Mouse (Mus musculus): ENCODE results near the gene Slc10a7.
"Not testable (repeated sequence)": the region's sequence is repeated elsewhere in the genome, so short reads cannot be mapped to it uniquely, and the experiment has no call there.

Gene Slc10a7

DNA sequence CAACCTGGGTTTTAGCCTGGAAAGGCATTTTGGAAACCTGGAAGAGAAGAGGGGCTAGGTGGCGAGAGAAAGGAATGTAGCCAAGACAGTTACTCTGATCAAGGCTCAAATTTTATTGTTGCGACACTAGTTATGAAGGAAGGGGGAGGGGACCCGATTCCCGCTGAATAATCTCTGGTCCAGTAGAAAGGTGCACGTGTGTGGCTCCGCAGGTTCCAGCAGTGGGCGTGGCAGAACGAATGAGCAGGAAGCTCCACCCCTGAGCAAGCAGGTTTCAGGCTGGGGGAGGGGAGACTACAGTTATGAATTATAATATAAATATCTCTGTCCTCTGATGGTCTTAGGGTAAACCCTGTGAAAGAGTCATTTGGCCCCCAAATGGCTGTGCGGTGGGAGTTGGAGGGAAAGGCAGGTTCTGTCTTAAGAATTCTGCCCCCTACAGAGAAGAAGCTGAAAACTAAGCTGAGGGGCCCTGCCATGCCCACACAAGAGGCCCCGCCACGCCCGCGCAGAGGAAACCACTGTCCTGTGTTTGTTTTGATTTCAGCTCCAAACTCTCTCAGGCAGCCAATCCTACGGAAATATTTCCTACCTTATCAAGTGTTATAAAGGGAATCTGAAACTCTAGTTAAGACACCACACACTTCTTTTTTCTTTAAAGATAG is 36.1 kb downstream of the Slc10a7 start:
- not testable (repeated sequence) for DNase-seq (ENCODE audit: low spot score)

DNA sequence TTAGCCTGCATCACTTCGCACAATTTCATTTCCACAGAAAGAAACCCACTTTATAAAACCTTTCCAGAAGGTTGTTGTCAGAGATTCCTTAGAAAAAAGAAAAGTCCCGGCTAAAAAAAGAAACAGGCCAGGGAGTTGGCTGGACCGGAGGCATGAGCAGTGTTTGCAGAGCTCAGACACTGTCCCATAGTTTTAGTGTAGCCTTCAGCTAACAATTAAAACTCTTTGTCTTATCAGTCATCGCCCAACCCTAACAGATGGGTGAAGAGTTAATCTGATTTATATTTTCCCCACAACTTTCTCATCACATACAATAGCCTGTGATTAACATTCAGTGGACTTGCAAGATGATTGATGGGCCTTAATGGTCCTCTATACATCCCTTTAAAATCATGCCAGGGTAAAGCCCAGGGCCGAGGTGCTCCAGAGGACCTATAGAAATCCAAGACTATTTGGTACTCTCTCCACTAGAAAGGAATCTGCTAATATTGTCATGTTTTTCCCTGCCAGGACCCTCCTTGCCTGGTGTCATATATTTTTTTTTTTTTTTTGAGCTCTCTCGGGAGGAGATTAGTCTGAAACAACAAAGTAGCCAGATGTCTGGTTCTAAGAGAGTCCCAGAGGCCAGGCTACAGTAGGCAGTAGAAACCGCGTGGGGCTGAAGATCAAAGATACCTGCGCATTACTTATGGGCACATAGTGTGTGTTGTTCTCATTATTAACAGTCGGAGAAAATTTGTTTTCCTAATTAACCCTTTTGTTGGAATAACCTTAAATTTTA is 41.0 kb downstream of the Slc10a7 start:
- no peak for DNase-seq (ENCODE audit: low spot score)

DNA sequence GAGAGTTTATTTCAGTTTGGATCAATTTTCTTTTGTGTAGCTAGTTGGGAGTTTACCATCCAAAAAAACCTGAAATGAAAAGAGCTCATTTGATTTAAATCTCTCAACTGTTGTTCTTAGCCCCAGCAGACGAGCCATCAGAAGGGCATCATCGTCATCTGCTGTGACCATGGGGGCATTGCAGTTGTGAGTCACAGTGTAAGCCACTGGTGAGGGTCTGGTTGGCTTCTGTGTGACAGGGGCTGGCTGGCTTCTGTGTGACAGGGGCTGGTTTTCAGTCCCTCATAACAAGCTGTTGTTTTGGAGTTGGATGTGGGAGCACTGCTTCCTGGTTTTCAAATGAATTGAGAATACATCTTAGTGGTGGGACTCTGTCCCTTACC is 41.6 kb downstream of the Slc10a7 start:
- DNase-seq (ENCODE audit: low spot score) = no peak

DNA sequence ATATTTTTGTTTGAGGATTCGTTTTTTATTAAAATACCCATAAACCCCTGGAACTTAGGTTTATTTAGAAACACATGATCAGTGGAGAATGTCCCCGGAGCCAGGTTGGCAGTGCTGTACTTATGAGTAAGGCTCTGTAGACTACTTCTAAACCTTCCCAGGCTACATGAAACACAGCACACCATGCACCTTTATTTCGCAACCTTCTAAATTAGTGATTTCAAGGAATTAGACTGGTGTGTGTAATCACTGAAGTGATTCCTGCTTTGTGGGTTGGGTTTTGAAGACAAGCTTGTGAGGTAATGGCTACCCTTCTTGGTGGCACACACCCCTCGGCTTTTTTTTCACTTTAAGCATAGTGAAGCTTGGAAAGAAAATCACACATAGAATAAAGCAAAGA is 46.7 kb downstream of the Slc10a7 start:
- no peak for DNase-seq (ENCODE audit: low spot score)

DNA sequence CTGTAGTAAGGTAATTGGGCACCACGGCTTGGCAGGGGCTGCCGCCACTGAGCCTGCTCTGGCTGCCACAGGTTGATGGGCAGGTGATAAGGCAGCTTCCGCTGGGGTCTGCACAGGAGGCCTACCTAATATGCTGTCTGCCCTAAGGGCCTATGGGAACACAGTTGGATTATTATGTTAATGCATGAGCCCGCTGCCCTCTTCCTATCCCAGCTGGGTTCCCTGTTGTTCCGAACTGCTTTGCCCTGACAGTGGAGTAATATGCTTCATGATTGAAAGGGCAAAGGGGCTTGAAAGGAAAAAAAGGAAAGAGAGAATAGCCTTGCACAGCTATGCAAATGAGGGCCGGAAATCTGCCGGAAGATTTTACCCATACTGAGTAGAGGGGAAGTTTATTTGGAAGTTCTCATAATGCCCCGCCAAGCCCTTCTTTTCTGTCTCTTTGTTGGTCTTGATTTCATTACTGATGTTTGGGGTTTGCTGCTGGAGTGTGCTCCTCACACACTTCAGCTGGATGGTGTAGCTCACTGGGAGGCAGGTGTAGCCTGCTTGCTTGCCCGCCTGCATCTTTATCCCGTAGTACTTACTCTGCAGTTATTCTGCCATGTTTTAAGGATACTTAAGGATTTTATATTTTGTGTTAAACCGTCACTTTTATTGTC is 47.8 kb downstream of the Slc10a7 start:
- no peak for DNase-seq (ENCODE audit: low spot score)

DNA sequence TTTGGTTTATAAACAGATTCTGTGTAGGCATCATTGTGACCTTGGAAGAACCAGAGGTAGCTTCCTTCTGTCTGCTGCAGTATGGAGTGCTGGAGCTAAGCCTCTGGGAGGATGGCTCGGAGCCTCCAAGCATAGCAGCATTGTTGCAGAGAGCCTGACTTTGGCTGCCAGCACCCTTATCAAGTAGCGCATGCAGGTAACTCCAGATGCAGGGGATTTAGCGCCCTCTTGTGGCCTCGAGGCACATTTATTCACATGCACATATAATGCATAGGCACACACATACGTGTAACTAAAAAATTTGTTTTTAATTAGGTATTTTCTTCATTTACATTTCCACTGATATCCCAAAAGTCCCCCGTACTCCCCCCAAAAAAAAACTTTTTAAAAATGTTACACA is 52.5 kb downstream of the Slc10a7 start:
- no peak for DNase-seq (ENCODE audit: low spot score)

DNA sequence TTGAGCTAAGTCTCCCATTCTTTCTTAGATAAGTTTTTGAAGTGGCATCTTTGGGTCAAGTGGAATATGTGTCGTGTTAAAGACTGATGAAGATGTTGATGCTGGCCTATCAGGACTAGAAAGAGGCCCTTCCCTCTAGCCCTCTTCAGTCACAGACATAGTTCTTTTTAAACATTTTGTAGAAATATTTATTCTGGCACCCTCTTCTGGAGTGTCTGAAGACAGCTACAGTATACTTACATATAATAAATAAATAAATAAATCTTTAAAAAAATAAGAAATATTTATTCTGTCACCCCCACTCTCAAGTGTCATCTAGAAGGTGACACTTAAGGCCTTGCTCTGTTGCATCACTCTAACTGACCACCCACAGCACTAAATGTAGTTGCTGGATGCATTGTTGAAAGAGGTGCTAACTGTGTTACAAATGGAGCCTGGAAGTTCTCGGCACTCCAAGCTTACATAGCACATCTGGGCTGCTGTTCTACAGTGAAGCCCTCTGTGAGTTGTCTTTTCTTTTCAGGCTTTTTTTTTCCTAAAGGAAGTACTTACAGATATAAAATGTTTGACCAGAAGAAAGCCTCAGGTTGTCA is 54.4 kb downstream of the Slc10a7 start:
- DNase-seq (ENCODE audit: low spot score) = no peak

DNA sequence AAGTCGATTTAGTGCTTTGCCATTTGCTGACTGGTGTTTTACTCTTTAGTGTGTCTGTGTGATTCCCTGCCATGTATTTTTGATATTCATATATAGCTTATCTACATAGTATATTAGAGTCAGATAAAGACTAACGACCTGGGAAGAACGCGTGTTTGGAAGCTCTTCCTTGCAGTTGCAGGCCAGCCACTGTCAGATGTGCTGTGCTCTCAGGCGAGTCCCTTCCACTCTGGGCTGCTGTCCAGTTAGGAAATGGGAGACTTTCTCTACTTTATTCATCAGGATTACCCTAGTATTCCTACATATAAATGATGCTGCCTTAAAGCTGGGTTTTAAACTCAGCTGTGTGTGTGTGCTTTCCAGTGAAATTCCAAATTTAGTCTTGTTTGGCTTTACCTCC is 55.1 kb downstream of the Slc10a7 start:
- DNase-seq (ENCODE audit: low spot score) = no peak

DNA sequence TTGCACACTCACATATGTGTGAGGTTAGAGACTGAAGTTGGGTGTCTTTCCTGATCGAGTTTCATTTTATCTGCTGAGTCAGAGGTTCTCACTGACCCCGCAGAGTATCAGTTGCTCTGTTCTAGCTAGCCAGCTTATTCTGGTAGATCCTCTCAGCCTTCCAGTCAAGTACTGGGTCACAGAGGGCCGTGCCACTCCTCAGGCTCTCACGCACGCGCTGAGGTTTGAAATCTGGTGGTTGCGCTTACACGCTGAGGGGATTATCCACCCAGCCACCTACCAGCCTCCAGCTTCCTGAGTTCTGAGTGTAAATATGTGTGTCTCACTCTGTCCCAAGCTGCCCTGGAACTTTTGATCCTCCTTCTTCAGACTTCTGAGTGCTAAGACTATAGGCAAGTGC is 59.0 kb downstream of the Slc10a7 start:
- DNase-seq (ENCODE audit: low spot score) = no peak

DNA sequence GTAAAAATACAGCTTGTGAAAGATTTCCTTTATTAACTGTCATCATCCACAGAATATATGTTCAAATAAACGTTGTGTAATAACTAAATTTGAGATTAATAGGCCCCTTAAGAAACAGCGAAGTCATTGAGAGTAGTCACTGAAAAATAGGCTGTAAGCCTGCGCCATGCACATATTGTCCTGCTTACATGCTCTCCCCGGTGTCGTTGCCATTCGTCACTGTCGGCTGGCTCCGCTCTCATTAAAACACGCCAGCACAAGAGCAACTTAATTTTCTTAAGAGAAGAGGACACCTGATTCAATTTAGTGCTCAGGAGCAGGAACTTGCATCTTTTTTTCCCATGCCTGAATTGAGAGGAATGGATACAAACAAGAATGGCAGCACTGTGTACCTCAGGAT is 62.4 kb downstream of the Slc10a7 start:
- no peak for DNase-seq (ENCODE audit: low spot score)

DNA sequence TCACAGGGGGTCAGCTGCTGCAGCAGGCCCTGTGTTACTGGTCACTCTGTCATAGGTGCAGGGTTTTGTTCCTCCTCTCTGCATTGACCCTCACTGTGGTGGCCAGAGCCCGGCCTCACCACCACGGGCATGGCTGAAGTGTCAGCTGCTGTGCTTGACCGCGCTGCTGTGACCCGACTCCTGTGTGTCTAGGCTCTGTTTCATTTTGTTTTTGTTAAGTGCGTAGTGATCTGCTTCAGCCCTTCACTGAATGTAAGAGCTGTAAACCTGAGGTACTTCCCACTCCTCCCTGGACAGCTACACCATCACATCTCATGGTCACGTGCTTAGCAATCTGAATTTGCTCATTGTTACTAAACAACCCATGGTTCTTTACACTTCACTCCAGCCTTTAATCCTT is 65.1 kb downstream of the Slc10a7 start:
- no peak for DNase-seq (ENCODE audit: low spot score)

DNA sequence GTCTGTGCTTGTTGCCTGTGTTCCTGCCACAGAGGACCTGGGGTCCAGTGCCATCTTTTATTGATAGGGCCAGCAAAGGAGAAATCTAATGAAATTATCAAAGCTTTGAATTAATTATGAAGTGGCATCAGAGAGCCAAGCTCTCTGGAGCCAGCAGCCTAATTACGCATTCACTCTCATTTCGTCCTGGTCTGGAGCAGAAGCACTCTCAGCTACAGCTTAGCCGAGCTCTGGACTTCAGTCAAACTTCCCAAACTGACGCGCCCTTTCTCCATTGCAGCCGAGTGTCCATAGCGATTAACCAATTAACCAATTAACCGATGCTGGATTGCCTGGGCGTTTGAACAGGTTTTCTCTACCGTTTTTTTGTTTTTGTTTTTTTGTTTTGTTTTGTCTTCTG is 68.4 kb downstream of the Slc10a7 start:
- DNase-seq (ENCODE audit: low spot score) = no peak

DNA sequence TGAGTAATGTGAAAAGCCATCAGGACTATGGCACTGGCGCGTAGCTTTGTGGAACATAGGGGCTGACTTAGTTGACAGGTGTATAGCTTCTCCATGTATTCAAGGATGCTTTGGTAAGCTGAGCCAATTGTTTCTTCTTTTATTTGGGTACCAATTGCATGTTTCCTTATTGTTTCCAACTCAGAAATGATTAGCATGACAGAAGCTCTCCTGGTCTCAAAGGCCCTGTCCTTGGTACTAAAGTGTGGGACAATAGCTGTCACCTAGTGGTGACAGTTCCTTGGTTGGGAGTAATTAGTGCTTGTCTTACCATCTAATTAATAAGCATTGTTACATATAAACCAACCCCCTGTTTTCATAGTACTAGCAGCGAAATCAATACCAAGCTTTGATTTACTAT is 68.9 kb downstream of the Slc10a7 start:
- DNase-seq (ENCODE audit: low spot score) = no peak

DNA sequence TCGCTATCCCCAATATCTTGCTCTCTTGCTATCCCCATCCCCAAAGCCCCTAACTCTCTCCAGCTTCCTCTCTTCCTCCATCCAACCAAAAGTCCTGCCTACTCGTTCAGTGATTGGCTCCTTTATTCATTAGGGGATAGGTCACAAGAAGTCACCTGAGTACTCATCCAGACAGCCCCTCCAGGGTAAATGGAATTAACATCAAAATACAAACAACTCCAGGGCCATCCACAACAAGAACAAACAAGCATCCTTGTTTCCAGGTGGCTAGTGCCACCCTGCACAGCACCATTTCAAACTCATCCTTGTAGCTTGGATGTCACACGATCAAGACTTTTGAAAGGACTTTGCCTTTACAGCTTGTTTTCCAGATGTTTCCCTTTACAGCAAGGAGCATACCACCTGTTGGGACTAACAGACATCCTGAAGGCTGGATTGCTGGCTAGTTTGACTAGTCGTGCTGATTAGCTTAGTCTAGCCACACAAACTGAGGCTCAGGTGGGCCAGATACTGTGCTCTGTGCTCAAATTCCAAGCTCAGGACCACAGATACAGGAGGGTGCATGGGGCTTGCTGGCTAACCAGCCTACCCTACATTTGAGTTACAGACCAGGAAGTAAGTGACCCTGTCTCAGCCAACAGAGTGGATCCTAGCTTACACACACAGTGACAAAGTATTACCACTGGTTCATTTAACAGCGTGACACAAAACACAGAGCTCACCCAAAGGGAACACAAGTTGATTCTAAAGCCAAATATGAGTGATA is 75.0 kb downstream of the Slc10a7 start:
- no peak for DNase-seq (ENCODE audit: low spot score)

DNA sequence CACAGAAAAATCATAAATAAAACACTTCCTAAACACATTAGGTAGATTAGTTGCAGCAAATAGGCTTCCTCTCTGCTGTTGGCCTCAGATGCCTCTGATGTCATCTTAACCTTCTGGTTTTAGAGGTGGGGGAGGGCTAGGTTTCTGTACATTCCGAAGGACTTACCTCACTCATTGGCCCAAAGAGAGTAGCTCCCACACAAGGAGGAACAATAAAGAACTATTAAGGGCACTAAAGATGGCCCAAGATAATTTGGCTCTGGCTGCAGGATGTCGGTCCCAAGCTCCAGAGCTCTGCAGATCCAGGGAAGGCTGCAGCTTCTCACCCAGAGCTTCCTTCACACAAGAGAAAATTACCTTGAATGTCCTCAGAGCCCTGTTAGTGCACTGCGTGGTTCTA is 75.7 kb downstream of the Slc10a7 start:
- DNase-seq (ENCODE audit: low spot score) = no peak

DNA sequence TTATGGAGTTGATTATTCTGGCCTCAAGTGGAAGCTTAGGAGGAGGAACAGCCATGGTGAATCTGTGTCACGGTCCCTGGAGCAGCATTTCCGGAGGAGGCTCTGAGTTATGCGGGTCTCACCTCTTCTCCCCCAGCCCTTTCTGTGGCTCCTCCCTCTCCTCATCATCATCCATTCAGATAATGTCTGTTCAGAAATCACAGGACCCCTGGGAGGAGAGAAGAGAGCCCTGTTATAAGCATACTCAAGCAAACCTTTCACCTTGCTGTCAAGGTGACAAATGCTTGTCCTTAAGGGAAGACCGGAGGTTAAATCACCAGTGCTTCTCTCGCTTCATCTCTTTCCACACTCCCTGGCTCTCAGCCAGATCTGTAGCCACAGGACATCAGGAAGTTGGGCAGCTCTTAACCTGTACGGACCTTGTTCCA is 86.3 kb downstream of the Slc10a7 start:
- DNase-seq (ENCODE audit: low spot score) = no peak

DNA sequence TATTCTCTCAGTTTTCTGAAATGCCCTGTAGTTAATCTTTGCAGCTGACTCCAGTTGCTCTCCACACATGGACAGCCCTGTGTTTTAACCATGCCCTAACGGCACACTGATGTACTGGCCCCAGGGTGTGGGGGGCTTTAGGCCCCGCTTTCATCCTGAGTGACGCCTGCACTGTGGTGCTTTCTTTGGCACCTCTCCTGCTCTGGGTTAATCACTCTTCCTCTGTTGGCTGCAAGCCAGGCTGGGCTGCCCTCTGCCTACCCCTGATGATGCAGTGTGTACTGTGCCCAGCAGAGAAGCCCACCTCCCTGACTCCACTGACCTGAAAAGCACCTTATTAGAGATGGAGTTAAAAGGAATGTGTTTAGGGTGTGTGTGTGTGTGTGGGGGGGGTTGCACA is 89.1 kb downstream of the Slc10a7 start:
- no peak for DNase-seq (ENCODE audit: low spot score)

DNA sequence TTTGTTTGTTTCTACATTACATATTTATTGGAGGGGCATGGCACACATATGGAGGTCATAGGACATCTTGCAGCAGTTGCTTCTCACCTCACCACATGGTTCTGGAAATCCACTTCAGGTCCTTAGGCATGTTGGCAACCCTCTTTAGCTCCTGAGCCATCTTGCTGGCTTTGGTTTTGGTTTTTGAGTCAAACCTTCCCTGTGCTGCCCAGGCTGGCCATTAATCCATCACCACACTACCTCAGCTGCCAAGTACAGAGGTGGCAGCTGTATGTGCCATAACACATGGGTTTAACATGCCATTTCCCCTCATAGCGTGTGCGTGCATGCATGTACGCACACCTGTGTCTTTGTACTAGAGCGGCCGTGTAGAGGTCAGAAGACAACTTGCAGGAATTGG is 93.9 kb downstream of the Slc10a7 start:
- no peak for DNase-seq (ENCODE audit: low spot score)

DNA sequence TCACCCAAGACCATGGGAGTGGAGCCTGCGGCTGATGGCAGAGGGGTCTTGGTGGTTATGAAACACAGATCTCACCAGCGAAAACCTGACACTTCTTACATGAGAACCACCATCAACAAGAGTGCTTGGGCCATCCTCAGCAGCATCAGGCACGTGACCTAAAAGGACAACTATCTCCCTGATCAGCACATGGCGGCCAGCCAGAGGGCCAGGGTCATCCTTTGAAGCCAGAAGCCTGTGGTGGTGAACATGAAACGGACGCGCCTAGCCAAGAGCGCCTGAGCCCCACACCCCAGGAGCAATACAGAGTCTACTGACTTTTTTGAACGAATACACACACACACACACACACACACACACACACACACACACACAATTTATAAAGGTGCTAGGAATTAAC is 95.3 kb downstream of the Slc10a7 start:
- no peak for DNase-seq (ENCODE audit: low spot score)

DNA sequence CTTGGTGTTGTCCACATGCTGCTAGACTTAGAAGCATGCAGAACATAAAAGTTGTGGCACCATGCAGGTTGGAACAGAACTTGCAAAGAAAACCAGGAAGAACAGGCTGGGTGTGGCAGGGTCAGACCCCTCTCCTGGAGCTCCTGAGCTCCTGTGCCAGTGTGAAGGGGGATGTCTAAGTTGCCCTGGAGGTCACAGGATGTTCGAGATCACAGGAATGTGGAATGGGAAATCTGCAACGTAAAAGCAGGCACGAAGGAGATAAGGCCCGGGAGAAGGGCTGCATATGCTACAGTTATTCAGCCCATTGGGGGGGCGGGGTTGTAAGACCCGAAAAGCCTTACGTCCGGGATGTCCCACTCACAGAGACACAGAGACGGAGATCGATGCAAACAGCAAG is 100.2 kb downstream of the Slc10a7 start:
- no peak for DNase-seq (ENCODE audit: low spot score)

DNA sequence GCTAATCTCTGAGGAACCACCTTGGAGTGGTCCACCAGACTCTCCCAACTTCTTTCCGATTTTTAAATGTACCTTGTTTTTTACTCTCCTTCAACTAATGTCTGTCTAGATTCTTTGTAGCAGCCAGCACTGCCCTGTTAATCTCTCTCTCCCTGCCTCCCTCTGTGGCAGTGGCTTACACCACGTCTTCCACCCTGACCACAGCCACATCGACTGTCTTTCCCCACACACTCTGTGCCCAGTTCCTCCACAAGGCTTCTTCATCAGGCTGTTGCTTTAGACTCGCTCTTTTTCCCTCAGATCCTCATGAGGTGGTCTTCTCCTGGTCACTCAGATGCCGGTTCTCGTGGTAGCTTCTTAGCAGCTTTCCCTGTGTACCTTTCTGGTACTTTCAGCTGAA is 101.9 kb downstream of the Slc10a7 start:
- no peak for DNase-seq (ENCODE audit: low spot score)

DNA sequence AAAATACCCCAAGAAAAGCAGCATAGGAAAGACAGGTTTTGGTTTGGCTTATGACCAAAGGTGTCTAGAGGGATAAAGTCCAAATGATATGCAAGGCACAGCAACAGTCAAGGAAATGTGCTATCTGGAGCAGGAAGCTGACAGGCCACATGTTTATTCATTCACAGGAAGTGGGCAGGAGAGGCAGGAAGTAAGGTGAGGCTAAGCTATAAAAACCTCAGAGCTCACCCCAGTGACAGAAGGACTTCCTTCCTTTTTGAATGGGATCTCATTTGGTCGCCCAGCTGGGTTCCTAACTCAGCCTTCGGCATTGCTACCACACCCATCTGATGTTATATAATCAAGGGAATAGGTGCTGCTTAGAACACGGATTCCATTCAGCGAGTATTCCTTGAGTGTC is 113.2 kb downstream of the Slc10a7 start:
- no peak for DNase-seq (ENCODE audit: low spot score)
